Mouse (Mus musculus) neural tube, embryonic 15.5 days (tissue): ENCODE results near the gene Robo1. TPM values are rescaled to one million over a fixed set of nuclear protein-coding genes. Genes with fewer than 3 reads are reported as not detected.

ENCODE experiments used
- ATAC-seq: fragments of 200-750 bp; cut with Nextera tagmentation; 2 replicates; pipeline ENCODE4 v1.8.0; 2017; ENCODE audit warnings: mild to moderate bottlenecking, moderate TSS enrichment, moderate library complexity; ENCODE audit not compliant: low FRiP score
- H3K27ac ChIP-seq: fragments of 300-500 bp; sonication (generic); replicated peaks from 2 replicates; pipeline ENCODE4 v1.5.1; 2015; ENCODE audit warnings: mild to moderate bottlenecking, inconsistent platforms
- H3K27me3 ChIP-seq: fragments of 300-500 bp; sonication (generic); replicated peaks from 2 replicates; pipeline ENCODE4 v1.6.1; 2015; ENCODE audit warnings: inconsistent platforms
- H3K36me3 ChIP-seq: fragments of 300-500 bp; sonication (generic); 2 replicates; pipeline ENCODE4 v1.6.1; 2015; ENCODE audit warnings: inconsistent platforms
- H3K4me1 ChIP-seq: fragments of 300-500 bp; sonication (generic); 2 replicates; pipeline ENCODE4 v1.6.1; 2015; ENCODE audit warnings: inconsistent platforms
- H3K4me2 ChIP-seq: fragments of 300-500 bp; sonication (generic); 2 replicates; pipeline ENCODE4 v1.6.1; 2015; ENCODE audit warnings: inconsistent platforms, mild to moderate bottlenecking, moderate library complexity
- H3K4me3 ChIP-seq: fragments of 300-500 bp; sonication (generic); replicated peaks from 2 replicates; pipeline ENCODE4 v1.5.1; 2015; ENCODE audit warnings: mild to moderate bottlenecking, inconsistent platforms
- H3K9ac ChIP-seq: fragments of 300-500 bp; sonication (generic); replicated peaks from 2 replicates; pipeline ENCODE4 v1.6.1; 2015; ENCODE audit warnings: mild to moderate bottlenecking, inconsistent platforms
- H3K9me3 ChIP-seq: fragments of 300-500 bp; sonication (generic); replicated peaks from 2 replicates; pipeline ENCODE4 v1.6.1; 2016; ENCODE audit warnings: inconsistent platforms
- WGBS: fragments of 180-500 bp; shearing (Covaris S2); methylation state at CpG from one replicate; pipeline ENCODE4 v1.1.7; 2015; ENCODE audit warnings: mixed read lengths; 5-methylcytosine and 5-hydroxymethylcytosine counted together
- polyA plus RNA-seq: library from polyadenylated mRNA; unstranded; fragments of >200 nt; fragmentation: Nextera tagmentation; extraction: Ambion mirVana; gene quantifications from 2 replicates; pipeline ENCODE4 v1.2.1, GENCODE M21; 2015

The Robo1 gene
- polyA plus RNA-seq, 1 experiment from 2014 or later, result 33.2 TPM

GRCm38 (mm10) chr16:72995955-72996535 is 687.9 kb downstream of the Robo1 start:
- Histone ChIP-seq H3K4me1 (peaks cover 14% of the 10 kb centered on the region), H3K9me3 (no peaks in the 10 kb centered on the region), H3K36me3 (no peaks in the 10 kb centered on the region), H3K27me3 (no peaks in the 10 kb centered on the region), H3K27ac (no peak overlapping the region), H3K9ac (no peak overlapping the region), H3K4me3 (no peak overlapping the region), H3K4me2 (no peak overlapping the region)
- WGBS, result 67% methylated on average over 10 of the region's 10 CpGs
- ATAC-seq, result no peak

GRCm38 (mm10) chr16:72998677-72999076 is 690.6 kb downstream of the Robo1 start:
- Histone ChIP-seq H3K9ac (no peak overlapping the region), H3K4me2 (no peak overlapping the region), H3K9me3 (no peaks in the 10 kb centered on the region), H3K27me3 (no peaks in the 10 kb centered on the region), H3K4me3 (no peak overlapping the region), H3K4me1 (peaks cover 14% of the 10 kb centered on the region), H3K36me3 (peaks cover 5% of the 10 kb centered on the region; the same call in 1 of the 2 replicates), H3K27ac (no peak overlapping the region)
- no peak for ATAC-seq
- WGBS, result 72% methylated on average over 6 of the region's 6 CpGs

- WGBS, result 86% methylated on average over 4 of the region's 4 CpGs
- Histone ChIP-seq H3K27me3 (no peaks in the 10 kb centered on the region), H3K36me3 (peaks cover 5% of the 10 kb centered on the region; the same call in 1 of the 2 replicates), H3K4me1 (peaks cover 9% of the 10 kb centered on the region), H3K9ac (no peak overlapping the region), H3K9me3 (no peaks in the 10 kb centered on the region), H3K4me2 (no peak overlapping the region), H3K27ac (no peak overlapping the region), H3K4me3 (no peak overlapping the region)
- ATAC-seq, result no peak
Measured at GRCm38 (mm10) chr16:73002685-73003084, 694.6 kb downstream of the Robo1 start.

GRCm38 (mm10) chr16:73004601-73005000 is 696.5 kb downstream of the Robo1 start:
- Histone ChIP-seq H3K36me3 (peaks cover 5% of the 10 kb centered on the region; the same call in 1 of the 2 replicates), H3K9me3 (no peaks in the 10 kb centered on the region), H3K9ac (no peak overlapping the region), H3K4me3 (no peak overlapping the region), H3K27ac (no peak overlapping the region), H3K4me1 (peaks cover 14% of the 10 kb centered on the region), H3K27me3 (no peaks in the 10 kb centered on the region), H3K4me2 (no peak overlapping the region)
- 95% methylated on average over 11 of the region's 11 CpGs for WGBS
- no peak for ATAC-seq

GRCm38 (mm10) chr16:73005831-73006230 is 697.7 kb downstream of the Robo1 start:
- no peak overlapping the region for H3K9ac ChIP-seq
- no peak overlapping the region for H3K4me3 ChIP-seq
- no peak overlapping the region for H3K27ac ChIP-seq
- no peak overlapping the region for H3K4me2 ChIP-seq
- peaks cover 10% of the 10 kb centered on the region for H3K4me1 ChIP-seq
- H3K36me3 ChIP-seq, result peaks cover 5% of the 10 kb centered on the region; the same call in 1 of the 2 replicates
- H3K9me3 ChIP-seq, result no peaks in the 10 kb centered on the region
- ATAC-seq, result no peak
- 73% methylated on average over 4 of the region's 4 CpGs for WGBS
- no peaks in the 10 kb centered on the region for H3K27me3 ChIP-seq

GRCm38 (mm10) chr16:73007434-73007833 is 699.3 kb downstream of the Robo1 start:
- ATAC-seq, result peak; percentile 47; the same call in 1 of the 2 replicates
- 0 out of 2 replicates have a peak overlapping the region, but pooled peaks have one; percentile 25 for H3K27ac ChIP-seq
- WGBS, result 22% methylated on average over 8 of the region's 8 CpGs

GRCm38 (mm10) chr16:73011313-73011712 is 703.2 kb downstream of the Robo1 start:
- peaks cover 10% of the 10 kb centered on the region for H3K4me1 ChIP-seq
- H3K9me3 ChIP-seq, result no peaks in the 10 kb centered on the region
- no peak for ATAC-seq
- H3K4me2 ChIP-seq, result no peak overlapping the region
- H3K4me3 ChIP-seq, result no peak overlapping the region
- peaks cover 4% of the 10 kb centered on the region; the same call in 1 of the 2 replicates for H3K36me3 ChIP-seq
- H3K27me3 ChIP-seq, result no peaks in the 10 kb centered on the region
- WGBS, result 46% methylated on average over 7 of the region's 7 CpGs
- H3K9ac ChIP-seq, result no peak overlapping the region
- H3K27ac ChIP-seq, result no peak overlapping the region

More at GRCm38 (mm10) chr16:73007434-73007833, 699.3 kb downstream of the Robo1 start:
- H3K4me1 ChIP-seq, result peaks cover 10% of the 10 kb centered on the region
- H3K9me3 ChIP-seq, result no peaks in the 10 kb centered on the region
- no peaks in the 10 kb centered on the region for H3K27me3 ChIP-seq
- H3K4me2 ChIP-seq, result peak overlapping the region; percentile 30
- peaks cover 5% of the 10 kb centered on the region; the same call in 1 of the 2 replicates for H3K36me3 ChIP-seq
- H3K9ac ChIP-seq, result no peak overlapping the region
- no peak overlapping the region for H3K4me3 ChIP-seq

- no peak overlapping the region for H3K27ac ChIP-seq
- ATAC-seq, result no peak
- 95% methylated on average over 11 of the region's 11 CpGs for WGBS
Measured at GRCm38 (mm10) chr16:73012926-73013325, 704.8 kb downstream of the Robo1 start.

GRCm38 (mm10) chr16:73014544-73014943 is 706.4 kb downstream of the Robo1 start:
- ATAC-seq, result no peak
- H3K27ac ChIP-seq, result no peak overlapping the region
- H3K4me2 ChIP-seq, result no peak overlapping the region
- H3K36me3 ChIP-seq, result peaks cover 4% of the 10 kb centered on the region; the same call in 1 of the 2 replicates
- H3K9ac ChIP-seq, result no peak overlapping the region
- WGBS, result 53% methylated on average over 8 of the region's 8 CpGs
- H3K4me3 ChIP-seq, result no peak overlapping the region
- no peaks in the 10 kb centered on the region for H3K27me3 ChIP-seq
- no peaks in the 10 kb centered on the region for H3K4me1 ChIP-seq
- no peaks in the 10 kb centered on the region for H3K9me3 ChIP-seq

More at GRCm38 (mm10) chr16:73012926-73013325, 704.8 kb downstream of the Robo1 start:
- no peaks in the 10 kb centered on the region for H3K27me3 ChIP-seq
- no peaks in the 10 kb centered on the region for H3K9me3 ChIP-seq
- no peak overlapping the region for H3K9ac ChIP-seq
- H3K36me3 ChIP-seq, result peaks cover 4% of the 10 kb centered on the region; the same call in 1 of the 2 replicates
- no peak overlapping the region for H3K4me2 ChIP-seq
- peaks cover 6% of the 10 kb centered on the region for H3K4me1 ChIP-seq
- H3K4me3 ChIP-seq, result no peak overlapping the region

GRCm38 (mm10) chr16:73015976-73016375 is 707.9 kb downstream of the Robo1 start:
- no peaks in the 10 kb centered on the region for H3K27me3 ChIP-seq
- no peaks in the 10 kb centered on the region for H3K9me3 ChIP-seq
- no peak overlapping the region for H3K27ac ChIP-seq
- WGBS, result 85% methylated on average over 4 of the region's 4 CpGs
- no peak for ATAC-seq
- H3K4me3 ChIP-seq, result no peak overlapping the region
- H3K9ac ChIP-seq, result no peak overlapping the region
- H3K4me1 ChIP-seq, result no peaks in the 10 kb centered on the region
- H3K36me3 ChIP-seq, result peaks cover 4% of the 10 kb centered on the region; the same call in 1 of the 2 replicates
- no peak overlapping the region for H3K4me2 ChIP-seq

GRCm38 (mm10) chr16:73016801-73017200 is 708.7 kb downstream of the Robo1 start:
- H3K9me3 ChIP-seq, result no peaks in the 10 kb centered on the region
- H3K4me3 ChIP-seq, result no peak overlapping the region
- H3K4me2 ChIP-seq, result no peak overlapping the region
- no peak overlapping the region for H3K9ac ChIP-seq
- no peaks in the 10 kb centered on the region for H3K4me1 ChIP-seq
- H3K27ac ChIP-seq, result no peak overlapping the region
- no peak for ATAC-seq
- H3K27me3 ChIP-seq, result no peaks in the 10 kb centered on the region
- 71% methylated on average over 7 of the region's 7 CpGs for WGBS
- H3K36me3 ChIP-seq, result peaks cover 4% of the 10 kb centered on the region; the same call in 1 of the 2 replicates

GRCm38 (mm10) chr16:73024326-73024725 is 716.2 kb downstream of the Robo1 start:
- ATAC-seq, result no peak
- H3K27ac ChIP-seq, result no peak overlapping the region
- no peak overlapping the region for H3K9ac ChIP-seq
- no peaks in the 10 kb centered on the region for H3K27me3 ChIP-seq
- H3K4me2 ChIP-seq, result no peak overlapping the region
- H3K9me3 ChIP-seq, result no peaks in the 10 kb centered on the region
- peaks cover 13% of the 10 kb centered on the region for H3K4me1 ChIP-seq
- H3K36me3 ChIP-seq, result no peaks in the 10 kb centered on the region; the same call in 1 of the 2 replicates
- H3K4me3 ChIP-seq, result no peak overlapping the region
- WGBS, result 89% methylated on average over 13 of the region's 13 CpGs
